Mouse (Mus musculus): Measurements from ENCODE around the gene Vmn1r44. TPM values are rescaled to one million over a fixed set of nuclear protein-coding genes. Genes with fewer than 3 reads are reported as not detected.

Vmn1r44 gene
- not detected for polyA plus RNA-seq (2014; fragmentation: Illumina TruSeq; extraction: RNeasy Lipid Tissue Mini Kit (QIAGEN cat#74804); ENCODE audit: low replicate concordance)

GRCm38 (mm10) chr6:89883360-89883759 lies at the start of gene Vmn1r44:
Gene Vmn1r44, plus strand, starts transcription at chr6:89883660.

GRCm38 (mm10) chr6:89876313-89876712 lies 7.1 kb upstream of the Vmn1r44 start, which contains the start of the genes Vmn1r42 and Vmn1r43:
Gene Vmn1r42, minus strand, starts transcription at chr6:89876413.
Gene Vmn1r43, minus strand, starts transcription at chr6:89876413.

GRCm38 (mm10) chr6:89940498-89940897 lies 57.0 kb downstream of the Vmn1r44 start, which contains the start of gene Vmn1r45:
Gene Vmn1r45, minus strand, starts transcription at chr6:89940598.

Other genes with a start within 250 kb of the Vmn1r44 start
- 2.1 TPM for gene Txnrd3, start 239.7 kb upstream of the Vmn1r44 start, polyA plus RNA-seq (2014; fragmentation: Illumina TruSeq; extraction: RNeasy Lipid Tissue Mini Kit (QIAGEN cat#74804); ENCODE audit: low replicate concordance)
- not detected for gene Vmn1r40, start 176.1 kb upstream of the Vmn1r44 start, polyA plus RNA-seq (2014; fragmentation: Illumina TruSeq; extraction: RNeasy Lipid Tissue Mini Kit (QIAGEN cat#74804); ENCODE audit: low replicate concordance)
- not detected for gene Vmn1r41, start 142.9 kb upstream of the Vmn1r44 start, polyA plus RNA-seq (2014; fragmentation: Illumina TruSeq; extraction: RNeasy Lipid Tissue Mini Kit (QIAGEN cat#74804); ENCODE audit: low replicate concordance)
- gene Vmn1r42, start 7.2 kb upstream of the Vmn1r44 start, polyA plus RNA-seq (2014; fragmentation: Illumina TruSeq; extraction: RNeasy Lipid Tissue Mini Kit (QIAGEN cat#74804); ENCODE audit: low replicate concordance): not detected
- gene Vmn1r43, start 7.2 kb upstream of the Vmn1r44 start, polyA plus RNA-seq (2014; fragmentation: Illumina TruSeq; extraction: RNeasy Lipid Tissue Mini Kit (QIAGEN cat#74804); ENCODE audit: low replicate concordance): not detected
- not detected for gene Vmn1r45, start 56.9 kb downstream of the Vmn1r44 start, polyA plus RNA-seq (2014; fragmentation: Illumina TruSeq; extraction: RNeasy Lipid Tissue Mini Kit (QIAGEN cat#74804); ENCODE audit: low replicate concordance)
- gene Vmn1r46, start 85.7 kb downstream of the Vmn1r44 start, polyA plus RNA-seq (2014; fragmentation: Illumina TruSeq; extraction: RNeasy Lipid Tissue Mini Kit (QIAGEN cat#74804); ENCODE audit: low replicate concordance): not detected
- gene Vmn1r47, start 132.5 kb downstream of the Vmn1r44 start, polyA plus RNA-seq (2014; fragmentation: Illumina TruSeq; extraction: RNeasy Lipid Tissue Mini Kit (QIAGEN cat#74804); ENCODE audit: low replicate concordance): not detected
- gene Vmn1r48, start 153.2 kb downstream of the Vmn1r44 start, polyA plus RNA-seq (2014; fragmentation: Illumina TruSeq; extraction: RNeasy Lipid Tissue Mini Kit (QIAGEN cat#74804); ENCODE audit: low replicate concordance): not detected
- gene Vmn1r49, start 194.8 kb downstream of the Vmn1r44 start, polyA plus RNA-seq (2014; fragmentation: Illumina TruSeq; extraction: RNeasy Lipid Tissue Mini Kit (QIAGEN cat#74804); ENCODE audit: low replicate concordance): not detected
- not detected for gene Vmn1r50, start 217.8 kb downstream of the Vmn1r44 start, polyA plus RNA-seq (2014; fragmentation: Illumina TruSeq; extraction: RNeasy Lipid Tissue Mini Kit (QIAGEN cat#74804); ENCODE audit: low replicate concordance)
- not detected for gene Vmn1r51, start 238.9 kb downstream of the Vmn1r44 start, polyA plus RNA-seq (2014; fragmentation: Illumina TruSeq; extraction: RNeasy Lipid Tissue Mini Kit (QIAGEN cat#74804); ENCODE audit: low replicate concordance)

All from small intestine, adult 10 weeks (tissue).